Mouse (Mus musculus) intestine, postnatal 0 days (tissue): ENCODE measurements around the gene Usp25. TPM values are rescaled to one million over a fixed set of nuclear protein-coding genes. Genes with fewer than 3 reads are reported as not detected.

Experiments
- ATAC-seq: fragments of 200-750 bp; cut with Nextera tagmentation; 2 replicates; pipeline ENCODE4 v1.8.0; 2017; ENCODE audit warnings: mild to moderate bottlenecking, moderate TSS enrichment, moderate library complexity
- H3K27ac ChIP-seq: fragments of 300-500 bp; sonication (generic); 2 replicates; pipeline ENCODE4 v1.5.1; 2014; ENCODE audit warnings: mild to moderate bottlenecking, low read depth, low read length, moderate library complexity
- H3K27me3 ChIP-seq: fragments of 300-500 bp; sonication (generic); replicated peaks from 2 replicates; pipeline ENCODE4 v1.6.1; 2014; ENCODE audit warnings: low read length, mixed read lengths; ENCODE audit not compliant: control insufficient read depth, insufficient read depth
- H3K36me3 ChIP-seq: fragments of 300-500 bp; sonication (generic); 2 replicates; pipeline ENCODE4 v1.6.1; 2014; ENCODE audit warnings: mild to moderate bottlenecking, moderate library complexity; ENCODE audit not compliant: control insufficient read depth, insufficient read depth
- H3K4me1 ChIP-seq: fragments of 300-500 bp; sonication (generic); replicated peaks from 2 replicates; pipeline ENCODE4 v1.6.1; 2014; ENCODE audit warnings: antibody characterized with exemption, low read length, mixed read lengths; ENCODE audit not compliant: control insufficient read depth, insufficient read depth
- H3K4me2 ChIP-seq: fragments of 300-500 bp; sonication (generic); replicated peaks from 2 replicates; pipeline ENCODE4 v1.6.1; 2014; ENCODE audit warnings: low read depth, mild to moderate bottlenecking, moderate library complexity
- H3K4me3 ChIP-seq: fragments of 300-500 bp; sonication (generic); 2 replicates; pipeline ENCODE4 v1.5.1; 2014; ENCODE audit warnings: low read depth, low read length
- H3K9ac ChIP-seq: fragments of 300-500 bp; sonication (generic); 2 replicates; pipeline ENCODE4 v1.6.1; 2014; ENCODE audit warnings: mild to moderate bottlenecking, low read depth, low read length
- H3K9me3 ChIP-seq: fragments of 300-500 bp; sonication (generic); 2 replicates; pipeline ENCODE4 v1.6.1; 2016; ENCODE audit warnings: mixed run types; ENCODE audit not compliant: control insufficient read depth
- CTCF ChIP-seq: sonication (generic); IDR thresholded peaks from 2 replicates; pipeline ENCODE4 v1.5.1; 2016; ENCODE audit warnings: low read depth, mild to moderate bottlenecking, control low read depth, antibody characterized with exemption, moderate library complexity
- WGBS: fragments of 180-500 bp; shearing (Covaris S2); extraction: QIAGEN DNeasy Blood & Tissue Kit; methylation state at CpG from one replicate; pipeline ENCODE4 v1.1.7; 2014; 5-methylcytosine and 5-hydroxymethylcytosine counted together
- polyA plus RNA-seq: library from polyadenylated mRNA; unstranded; fragments of >200 nt; fragmentation: Nextera tagmentation; extraction: Ambion mirVana; gene quantifications from 2 replicates; pipeline ENCODE4 v1.2.1, GENCODE M21; 2015

Gene Usp25
- polyA plus RNA-seq, 1 experiment from 2014 or later: 16.4 TPM

DNA sequence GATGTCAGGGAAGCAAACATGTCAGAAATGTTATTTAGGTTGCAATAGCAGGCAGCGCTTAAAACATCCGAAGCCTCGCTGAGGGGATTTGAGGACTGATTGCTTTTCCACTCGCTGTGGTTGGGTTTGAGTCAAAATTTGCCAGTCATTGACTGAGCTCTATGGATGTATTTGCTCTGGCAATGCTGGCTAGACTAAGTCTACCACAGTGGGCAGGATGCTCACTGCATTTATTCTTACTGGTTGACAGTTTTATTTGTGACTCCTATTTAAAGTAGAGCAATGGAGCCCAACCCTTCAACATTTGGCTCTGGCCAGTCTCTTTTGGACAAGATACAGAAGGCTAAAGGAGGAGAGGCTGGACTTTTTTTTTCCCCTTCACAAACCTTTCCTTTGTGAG lies 137.4 kb downstream of the Usp25 start:
- no peaks in the 10 kb centered on the region for H3K27me3 ChIP-seq
- no peaks in the 10 kb centered on the region for H3K36me3 ChIP-seq
- ATAC-seq: no peak
- H3K4me1 ChIP-seq: no peaks in the 10 kb centered on the region
- H3K9ac ChIP-seq: no peak overlapping the region
- no peak overlapping the region for H3K27ac ChIP-seq
- H3K4me2 ChIP-seq: no peak overlapping the region
- no peak for TF ChIP-seq CTCF
- H3K4me3 ChIP-seq: no peak overlapping the region
- WGBS: 72% methylated on average over 4 of the region's 4 CpGs
- no peaks in the 10 kb centered on the region for H3K9me3 ChIP-seq

DNA sequence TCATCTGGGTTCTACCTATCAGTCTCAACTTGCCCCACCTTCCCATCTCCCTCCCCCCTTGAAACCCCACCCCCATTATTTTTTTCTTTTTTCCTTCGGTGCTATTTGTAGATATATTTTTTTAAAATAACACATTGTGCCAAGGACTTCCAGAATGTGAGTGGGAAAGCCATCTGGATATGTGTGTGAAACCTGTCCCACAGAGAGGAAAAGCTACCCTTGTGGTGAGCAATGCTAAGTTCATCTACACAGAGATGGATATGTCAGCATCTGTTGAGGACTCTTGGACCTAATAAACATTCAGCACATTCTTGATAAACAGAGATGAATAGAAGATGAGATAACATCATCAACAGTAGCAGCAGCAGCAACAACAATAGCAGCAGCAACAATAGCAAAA lies 138.8 kb downstream of the Usp25 start:
- H3K4me1 ChIP-seq: no peaks in the 10 kb centered on the region
- TF ChIP-seq CTCF: no peak
- H3K27me3 ChIP-seq: no peaks in the 10 kb centered on the region
- no peak overlapping the region for H3K4me2 ChIP-seq
- no peaks in the 10 kb centered on the region for H3K9me3 ChIP-seq
- no peak overlapping the region for H3K9ac ChIP-seq
- no peak overlapping the region for H3K27ac ChIP-seq
- no peak overlapping the region for H3K4me3 ChIP-seq
- 89% methylated on average over 1 of the region's 1 CpGs for WGBS
- H3K36me3 ChIP-seq: no peaks in the 10 kb centered on the region
- ATAC-seq: no peak

DNA sequence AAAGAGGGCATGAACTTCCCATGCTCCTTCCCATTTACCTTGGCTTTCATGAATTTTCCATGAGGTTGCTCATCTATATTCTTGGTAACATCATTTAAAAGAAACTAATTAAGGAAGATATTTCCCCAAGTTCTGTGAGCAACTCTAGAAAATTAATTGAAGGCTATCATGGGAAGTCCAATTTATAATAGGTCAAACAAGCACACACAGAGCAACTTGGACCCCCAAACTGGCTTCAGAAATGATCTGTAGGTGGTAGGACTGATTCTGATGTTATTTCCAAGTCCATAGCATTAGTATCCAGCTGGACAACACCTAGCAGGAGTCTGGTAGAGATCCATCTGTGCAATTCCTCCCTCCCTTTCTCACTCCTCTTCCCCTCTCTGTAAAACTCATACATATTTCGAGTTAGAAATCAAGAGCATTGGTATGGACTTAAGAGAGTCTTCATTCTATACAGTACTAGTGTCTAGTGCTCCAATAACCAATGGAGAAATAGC lies 139.8 kb downstream of the Usp25 start:
- Histone ChIP-seq H3K27me3 (no peaks in the 10 kb centered on the region), H3K4me1 (no peaks in the 10 kb centered on the region), H3K4me3 (no peak overlapping the region), H3K36me3 (no peaks in the 10 kb centered on the region), H3K9ac (no peak overlapping the region), H3K9me3 (no peaks in the 10 kb centered on the region), H3K4me2 (no peak overlapping the region), H3K27ac (no peak overlapping the region)
- no peak for TF ChIP-seq CTCF
- no peak for ATAC-seq
- WGBS: 70% methylated on average over 1 of the region's 1 CpGs

DNA sequence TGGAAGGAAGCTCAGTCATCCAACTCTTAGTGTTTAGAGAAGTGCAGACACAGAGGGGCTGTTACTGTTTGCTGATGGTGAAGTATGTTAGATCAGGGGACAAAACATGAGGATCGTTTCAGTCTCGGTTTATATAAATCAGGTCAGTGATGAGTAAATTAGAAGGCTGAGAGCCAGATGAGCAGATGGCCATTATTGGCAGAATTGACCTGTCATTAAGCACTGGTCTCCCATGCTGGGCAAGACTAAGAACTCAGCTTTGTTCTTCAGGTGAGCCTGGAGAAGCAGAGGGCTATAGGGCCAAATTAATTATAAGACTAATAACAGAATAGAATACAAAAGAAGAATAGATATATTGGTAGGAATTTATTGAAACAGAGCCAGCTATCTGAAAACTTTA lies 140.3 kb downstream of the Usp25 start:
- TF ChIP-seq CTCF: no peak
- 81% methylated on average over 2 of the region's 2 CpGs for WGBS
- H3K27me3 ChIP-seq: no peaks in the 10 kb centered on the region
- no peaks in the 10 kb centered on the region for H3K36me3 ChIP-seq
- no peak overlapping the region for H3K27ac ChIP-seq
- no peak overlapping the region for H3K9ac ChIP-seq
- no peak overlapping the region for H3K4me3 ChIP-seq
- H3K9me3 ChIP-seq: no peaks in the 10 kb centered on the region
- no peak for ATAC-seq
- no peak overlapping the region for H3K4me2 ChIP-seq
- no peaks in the 10 kb centered on the region for H3K4me1 ChIP-seq

DNA sequence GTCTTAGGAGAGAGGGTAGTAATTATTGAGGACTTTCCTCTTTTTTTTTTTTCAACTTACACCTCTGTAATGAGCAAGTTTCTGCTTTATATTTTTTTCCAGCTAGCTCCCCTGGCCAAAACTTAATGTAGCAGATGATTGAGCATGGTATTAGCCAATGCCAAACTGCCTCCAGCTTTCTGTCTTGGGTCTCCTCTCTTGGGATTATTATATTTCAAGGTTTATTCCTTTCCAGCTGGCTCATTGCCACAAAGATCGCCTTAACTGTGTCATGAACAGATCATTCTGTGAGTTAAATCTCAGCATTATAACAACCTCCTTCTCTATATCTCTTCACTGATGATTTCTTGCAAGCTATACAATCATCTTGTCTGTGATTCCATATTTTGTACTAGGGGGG lies 141.3 kb downstream of the Usp25 start:
- TF ChIP-seq CTCF: no peak
- ATAC-seq: no peak
- H3K9me3 ChIP-seq: no peaks in the 10 kb centered on the region
- no peaks in the 10 kb centered on the region for H3K36me3 ChIP-seq
- 85% methylated on average over 1 of the region's 1 CpGs for WGBS
- no peak overlapping the region for H3K9ac ChIP-seq
- H3K27me3 ChIP-seq: no peaks in the 10 kb centered on the region
- no peak overlapping the region for H3K27ac ChIP-seq
- no peaks in the 10 kb centered on the region for H3K4me1 ChIP-seq
- H3K4me3 ChIP-seq: no peak overlapping the region
- H3K4me2 ChIP-seq: no peak overlapping the region
